Mouse (Mus musculus): Measurements from ENCODE around the gene 4930438A08Rik. TPM values are rescaled to one million over a fixed set of nuclear protein-coding genes. Genes with fewer than 3 reads are reported as not detected.

The 4930438A08Rik gene
- polyA plus RNA-seq, 1 experiment: 0.67 TPM

- H3K27me3 ChIP-seq (ENCODE audit: control insufficient read depth, insufficient read depth, insufficient read length): no peaks in the 10 kb centered on the region
- no peaks in the 10 kb centered on the region for H3K36me3 ChIP-seq (ENCODE audit: control insufficient read depth, insufficient read depth)
- H3K79me2 ChIP-seq (ENCODE audit: control insufficient read depth, insufficient read depth): no peaks in the 10 kb centered on the region
- H3K4me2 ChIP-seq (ENCODE audit: low read depth): peak within 1 kb of the TSS; percentile 89
- TF ChIP-seq REST (IDR thresholded peaks at IDR 0.05; ENCODE audit: insufficient read depth, insufficient read length) (no peak), SRF (IDR thresholded peaks at IDR 0.05; ENCODE audit: control insufficient read depth, insufficient read length, low read depth) (peak; percentile 37), MYOG (IDR thresholded peaks at IDR 0.05; ENCODE audit: control insufficient read depth in 1 of 3, insufficient read depth in 1 of 3, insufficient read length in 2 of 3, low read depth in 2 of 3) (peak in 1 of 3 experiments; percentile 17), E2F4 (IDR thresholded peaks at IDR 0.05; ENCODE audit: insufficient read depth) (no peak), MYOD1 (IDR thresholded peaks at IDR 0.05; ENCODE audit: control insufficient read depth in 1 of 3, insufficient read length in 2 of 3, low read depth in 2 of 3) (peak in 2 of 3 experiments; percentile 13 to 21), POLR2AphosphoS2 (IDR thresholded peaks at IDR 0.05; ENCODE audit: insufficient read length, low read depth) (no peak), MAX (IDR thresholded peaks at IDR 0.05; ENCODE audit: low read depth) (no peak), TCF3 (IDR thresholded peaks at IDR 0.05; ENCODE audit: insufficient read length, low read depth) (no peak), POLR2A (IDR thresholded peaks at IDR 0.05; ENCODE audit: insufficient read length, low read depth) (peak; percentile 42), CEBPB (IDR thresholded peaks at IDR 0.05; ENCODE audit: insufficient read depth, poor library complexity, severe bottlenecking) (no peak), TCF12 (IDR thresholded peaks at IDR 0.05; ENCODE audit: insufficient read depth, poor library complexity, severe bottlenecking) (no peak), USF1 (IDR thresholded peaks at IDR 0.05; ENCODE audit: low read depth) (no peak)
- H3K4me3 ChIP-seq: peak within 1 kb of the TSS; percentile 57
- H3ac ChIP-seq (ENCODE audit: control insufficient read depth, insufficient read length): peak within 1 kb of the TSS; percentile 17
Measured at GRCm38 (mm10) chr11:58306860-58307308, 32.3 kb downstream of the 4930438A08Rik start, which contains the start of gene Zfp692. Zfp692 (plus strand) TSS chr11:58307069.

GRCm38 (mm10) chr11:58307411-58308080 lies 32.9 kb downstream of the 4930438A08Rik start:
- no peak for TF ChIP-seq CEBPB (IDR thresholded peaks at IDR 0.05; ENCODE audit: insufficient read depth, poor library complexity, severe bottlenecking)
- peak; percentile 36 for TF ChIP-seq POLR2A (IDR thresholded peaks at IDR 0.05; ENCODE audit: insufficient read length, low read depth)
- TF ChIP-seq USF1 (IDR thresholded peaks at IDR 0.05; ENCODE audit: low read depth): no peak
- peak in 1 of 3 experiments; percentile 48 for TF ChIP-seq MYOD1 (IDR thresholded peaks at IDR 0.05; ENCODE audit: control insufficient read depth in 1 of 3, insufficient read length in 2 of 3, low read depth in 2 of 3)
- peak in 1 of 3 experiments; percentile 26 for TF ChIP-seq MYOG (IDR thresholded peaks at IDR 0.05; ENCODE audit: control insufficient read depth in 1 of 3, insufficient read depth in 1 of 3, insufficient read length in 2 of 3, low read depth in 2 of 3)
- TF ChIP-seq POLR2AphosphoS2 (IDR thresholded peaks at IDR 0.05; ENCODE audit: insufficient read length, low read depth): no peak
- TF ChIP-seq TCF3 (IDR thresholded peaks at IDR 0.05; ENCODE audit: insufficient read length, low read depth): no peak
- TF ChIP-seq E2F4 (IDR thresholded peaks at IDR 0.05; ENCODE audit: insufficient read depth): no peak
- no peak for TF ChIP-seq MAX (IDR thresholded peaks at IDR 0.05; ENCODE audit: low read depth)
- TF ChIP-seq REST (IDR thresholded peaks at IDR 0.05; ENCODE audit: insufficient read depth, insufficient read length): no peak
- TF ChIP-seq SRF (IDR thresholded peaks at IDR 0.05; ENCODE audit: control insufficient read depth, insufficient read length, low read depth): no peak
- TF ChIP-seq TCF12 (IDR thresholded peaks at IDR 0.05; ENCODE audit: insufficient read depth, poor library complexity, severe bottlenecking): no peak
- H3K4me3 ChIP-seq: peak overlapping the region; percentile 57
- no peaks in the 10 kb centered on the region for H3K27me3 ChIP-seq (ENCODE audit: control insufficient read depth, insufficient read depth, insufficient read length)
- H3ac ChIP-seq (ENCODE audit: control insufficient read depth, insufficient read length): peak overlapping the region; percentile 17
- H3K36me3 ChIP-seq (ENCODE audit: control insufficient read depth, insufficient read depth): no peaks in the 10 kb centered on the region
- H3K4me2 ChIP-seq (ENCODE audit: low read depth): peak overlapping the region; percentile 89
- no peaks in the 10 kb centered on the region for H3K79me2 ChIP-seq (ENCODE audit: control insufficient read depth, insufficient read depth)

GRCm38 (mm10) chr11:58308661-58309060 lies 34.1 kb downstream of the 4930438A08Rik start:
- Histone ChIP-seq H3K4me2 (ENCODE audit: low read depth) (no peak overlapping the region), H3K4me3 (no peak overlapping the region), H3K36me3 (ENCODE audit: control insufficient read depth, insufficient read depth) (peaks cover under 1% of the 10 kb centered on the region), H3K27me3 (ENCODE audit: control insufficient read depth, insufficient read depth, insufficient read length) (no peaks in the 10 kb centered on the region), H3ac (ENCODE audit: control insufficient read depth, insufficient read length) (no peak overlapping the region), H3K79me2 (ENCODE audit: control insufficient read depth, insufficient read depth) (no peaks in the 10 kb centered on the region)
- TF ChIP-seq TCF3 (IDR thresholded peaks at IDR 0.05; ENCODE audit: insufficient read length, low read depth) (no peak), MYOD1 (IDR thresholded peaks at IDR 0.05; ENCODE audit: control insufficient read depth in 1 of 3, insufficient read length in 2 of 3, low read depth in 2 of 3) (no peak), MYOG (IDR thresholded peaks at IDR 0.05; ENCODE audit: control insufficient read depth in 1 of 3, insufficient read depth in 1 of 3, insufficient read length in 2 of 3, low read depth in 2 of 3) (no peak), CEBPB (IDR thresholded peaks at IDR 0.05; ENCODE audit: insufficient read depth, poor library complexity, severe bottlenecking) (no peak), MAX (IDR thresholded peaks at IDR 0.05; ENCODE audit: low read depth) (no peak), POLR2A (IDR thresholded peaks at IDR 0.05; ENCODE audit: insufficient read length, low read depth) (no peak), REST (IDR thresholded peaks at IDR 0.05; ENCODE audit: insufficient read depth, insufficient read length) (no peak), POLR2AphosphoS2 (IDR thresholded peaks at IDR 0.05; ENCODE audit: insufficient read length, low read depth) (no peak), TCF12 (IDR thresholded peaks at IDR 0.05; ENCODE audit: insufficient read depth, poor library complexity, severe bottlenecking) (no peak), SRF (IDR thresholded peaks at IDR 0.05; ENCODE audit: control insufficient read depth, insufficient read length, low read depth) (no peak), USF1 (IDR thresholded peaks at IDR 0.05; ENCODE audit: low read depth) (no peak), E2F4 (IDR thresholded peaks at IDR 0.05; ENCODE audit: insufficient read depth) (no peak)

GRCm38 (mm10) chr11:58314069-58314468 lies 39.5 kb downstream of the 4930438A08Rik start:
- Histone ChIP-seq H3ac (ENCODE audit: control insufficient read depth, insufficient read length) (no peak overlapping the region), H3K36me3 (ENCODE audit: control insufficient read depth, insufficient read depth) (peaks cover 28% of the 10 kb centered on the region), H3K4me3 (no peak overlapping the region), H3K79me2 (ENCODE audit: control insufficient read depth, insufficient read depth) (no peaks in the 10 kb centered on the region), H3K4me2 (ENCODE audit: low read depth) (no peak overlapping the region), H3K27me3 (ENCODE audit: control insufficient read depth, insufficient read depth, insufficient read length) (no peaks in the 10 kb centered on the region)
- TF ChIP-seq CEBPB (IDR thresholded peaks at IDR 0.05; ENCODE audit: insufficient read depth, poor library complexity, severe bottlenecking) (no peak), MAX (IDR thresholded peaks at IDR 0.05; ENCODE audit: low read depth) (no peak), POLR2AphosphoS2 (IDR thresholded peaks at IDR 0.05; ENCODE audit: insufficient read length, low read depth) (peak; percentile 73)

Measured in myocyte (in vitro differentiated cells).